Mouse (Mus musculus) embryonic facial prominence, embryonic 10.5 days (tissue): ENCODE data around the gene 4922502D21Rik. TPM values are rescaled to one million over a fixed set of nuclear protein-coding genes. Genes with fewer than 3 reads are reported as not detected.
"Not testable (repeated sequence)": the region's sequence is repeated elsewhere in the genome, so short reads cannot be mapped to it uniquely, and the experiment has no call there.

Experiments
- DNase-seq: peaks from one replicate; pipeline ENCODE4 v3.0.0-alpha.2; 2017; ENCODE audit warnings: low spot score
- H3K27ac ChIP-seq: fragments of 300-500 bp; sonication (generic); replicated peaks from 2 replicates; pipeline ENCODE4 v1.5.1; 2016; ENCODE audit warnings: mild to moderate bottlenecking
- H3K27me3 ChIP-seq: fragments of 300-500 bp; sonication (generic); replicated peaks from 2 replicates; pipeline ENCODE4 v1.6.1; 2016; ENCODE audit warnings: low read depth, mild to moderate bottlenecking; ENCODE audit not compliant: poor library complexity, severe bottlenecking
- H3K36me3 ChIP-seq: fragments of 300-500 bp; sonication (generic); replicated peaks from 2 replicates; pipeline ENCODE4 v1.6.1; 2016; ENCODE audit warnings: mild to moderate bottlenecking, moderate library complexity
- H3K4me1 ChIP-seq: fragments of 300-500 bp; sonication (generic); 2 replicates; pipeline ENCODE4 v1.6.1; 2016
- H3K4me3 ChIP-seq: fragments of 300-500 bp; sonication (generic); 2 replicates; pipeline ENCODE4 v1.5.1; 2016; ENCODE audit warnings: mild to moderate bottlenecking, moderate library complexity
- H3K9me3 ChIP-seq: fragments of 300-500 bp; sonication (generic); 2 replicates; pipeline ENCODE4 v1.6.1; 2016; ENCODE audit warnings: mild to moderate bottlenecking
- WGBS: fragments of 180-500 bp; shearing (Covaris S2); methylation state at CpG from one replicate; pipeline ENCODE4 v1.1.7; 2016; 5-methylcytosine and 5-hydroxymethylcytosine counted together
- polyA plus RNA-seq: library from polyadenylated mRNA; unstranded; fragments of >200 nt; fragmentation: Nextera tagmentation; extraction: Ambion mirVana; gene quantifications from 2 replicates; pipeline ENCODE4 v1.2.1, GENCODE M21; 2016

4922502D21Rik gene
- polyA plus RNA-seq, 1 experiment from 2014 or later, result not detected

DNA sequence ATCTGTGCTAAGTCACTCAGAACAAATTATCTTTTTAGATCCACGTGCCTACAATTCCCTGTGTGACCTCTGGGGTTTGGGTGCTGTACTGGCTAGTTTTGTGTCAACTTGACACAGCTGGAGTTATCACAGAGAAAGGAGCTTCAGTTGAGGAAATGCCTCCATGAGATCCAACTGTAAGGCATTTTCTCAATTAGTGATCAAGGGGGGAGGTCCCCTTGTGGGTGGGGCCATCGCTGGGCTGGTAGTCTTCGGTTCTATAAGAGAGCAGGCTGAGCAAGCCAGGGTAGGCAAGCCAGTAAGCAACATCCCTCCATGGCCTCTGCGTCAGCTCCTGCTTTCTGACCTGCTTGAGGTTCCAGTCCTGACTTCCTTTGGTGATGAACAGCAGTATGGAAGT, 10.8 kb upstream of the 4922502D21Rik start, which contains the start of gene Clec12a:
Gene Clec12a, plus strand, starts transcription at position 301 of the 400 bp plus-strand sequence.
- H3K36me3 ChIP-seq, H3K4me1 ChIP-seq, H3K27me3 ChIP-seq, H3K4me3 ChIP-seq, H3K9me3 ChIP-seq, DNase-seq, H3K27ac ChIP-seq: not testable (repeated sequence)
- WGBS, result 81% methylated on average over 4 of the region's 4 CpGs

DNA sequence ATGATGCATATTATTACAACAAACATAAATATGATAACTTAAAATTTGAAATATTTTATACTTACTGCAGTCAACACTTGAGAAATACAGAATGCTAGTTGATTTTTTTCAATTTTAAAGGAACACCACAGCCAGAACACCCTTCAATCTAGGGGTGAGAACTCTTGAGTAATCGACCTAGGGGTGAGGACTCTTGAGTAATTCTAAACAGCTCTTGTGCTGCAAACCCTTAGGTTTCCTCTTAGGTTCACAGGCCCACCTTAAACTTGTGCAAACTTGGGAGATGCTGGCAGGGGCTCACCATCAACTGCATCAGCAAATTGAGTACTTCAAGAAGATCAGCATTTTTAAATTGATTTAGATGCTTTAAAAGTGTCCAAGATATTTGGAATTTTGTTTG, 6.2 kb upstream of the 4922502D21Rik start:
- H3K27me3 ChIP-seq, result no peaks in the 10 kb centered on the region
- no peaks in the 10 kb centered on the region for H3K9me3 ChIP-seq
- no peak overlapping the region for H3K27ac ChIP-seq
- no peak overlapping the region for H3K4me3 ChIP-seq
- no peak for DNase-seq
- H3K36me3 ChIP-seq, result no peaks in the 10 kb centered on the region
- WGBS, result 78% methylated on average over 1 of the region's 1 CpGs
- no peaks in the 10 kb centered on the region for H3K4me1 ChIP-seq

DNA sequence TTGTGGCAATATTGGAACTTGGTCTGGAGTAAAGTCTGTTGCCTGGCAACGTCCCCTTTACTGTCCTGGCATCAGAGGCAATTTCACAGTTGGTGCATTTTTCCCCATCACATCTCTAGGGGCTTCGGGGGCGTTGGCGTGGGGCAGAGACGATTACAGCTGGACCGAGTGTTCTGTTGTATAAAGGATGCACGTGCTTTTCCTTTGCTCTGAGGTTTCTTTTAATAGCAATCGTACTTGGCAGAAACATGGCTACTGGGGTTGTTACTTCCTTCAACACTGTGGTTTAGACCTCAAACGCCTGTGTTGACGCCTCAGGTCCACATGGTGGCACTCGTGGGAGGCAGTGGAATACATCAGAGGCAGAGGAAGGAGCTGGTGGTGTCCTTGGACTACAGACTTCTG, 2.1 kb upstream of the 4922502D21Rik start:
- Histone ChIP-seq H3K27ac (no peak overlapping the region), H3K27me3 (no peaks in the 10 kb centered on the region), H3K9me3 (no peaks in the 10 kb centered on the region), H3K4me1 (no peaks in the 10 kb centered on the region), H3K4me3 (no peak overlapping the region), H3K36me3 (no peaks in the 10 kb centered on the region)
- WGBS, result 42% methylated on average over 11 of the region's 11 CpGs
- peak; percentile 47 for DNase-seq

DNA sequence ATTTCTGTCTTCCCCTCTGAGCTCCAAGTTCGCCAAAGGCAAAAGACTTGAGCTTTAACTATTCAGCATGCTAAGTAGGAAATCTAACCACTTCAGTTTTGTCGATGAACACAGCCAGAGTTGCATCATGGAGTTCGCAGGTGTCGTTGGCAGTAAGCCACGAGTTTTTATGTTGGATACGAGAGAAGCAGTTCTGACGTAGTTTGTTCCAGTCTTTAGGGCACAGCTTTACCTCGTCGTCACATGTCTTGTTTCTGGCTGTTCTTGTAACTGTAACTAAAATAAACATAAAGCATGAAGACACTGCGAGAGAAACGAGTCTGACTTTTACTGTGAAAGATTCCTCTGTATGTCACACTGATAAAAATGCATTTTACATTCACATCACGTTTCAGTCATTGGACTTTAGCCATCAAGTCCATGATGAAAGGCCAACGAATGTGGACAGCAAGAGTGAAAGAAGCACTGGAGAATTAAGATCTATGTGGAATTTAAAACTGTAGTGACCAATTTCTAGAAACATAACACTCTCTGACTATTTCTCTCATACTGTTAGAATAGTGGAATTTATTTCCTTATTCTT, 4.9 kb downstream of the 4922502D21Rik start:
- H3K4me1 ChIP-seq, result no peaks in the 10 kb centered on the region
- DNase-seq, result no peak
- no peaks in the 10 kb centered on the region for H3K36me3 ChIP-seq
- 84% methylated on average over 13 of the region's 13 CpGs for WGBS
- no peaks in the 10 kb centered on the region for H3K9me3 ChIP-seq
- no peak overlapping the region for H3K4me3 ChIP-seq
- no peaks in the 10 kb centered on the region for H3K27me3 ChIP-seq
- H3K27ac ChIP-seq, result no peak overlapping the region

DNA sequence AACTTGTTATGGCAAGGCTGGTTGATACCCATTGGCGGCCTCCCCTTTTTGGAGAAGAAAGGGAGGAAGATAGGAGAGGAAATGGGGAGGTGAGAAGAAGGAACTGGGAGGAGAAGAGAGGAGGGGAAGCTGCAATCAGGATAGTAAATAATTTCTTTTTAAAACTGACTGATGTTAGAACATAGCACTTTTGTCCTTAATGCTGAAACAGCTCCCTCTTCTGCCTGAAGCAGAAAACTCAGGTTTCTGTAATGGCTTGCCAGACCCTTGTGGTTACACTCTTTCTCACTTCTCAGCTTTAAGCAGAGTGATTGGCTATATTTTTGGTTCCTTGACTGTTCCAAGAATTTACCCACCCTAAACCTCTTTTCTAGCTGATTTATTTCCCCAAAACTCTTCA, 5.6 kb downstream of the 4922502D21Rik start:
- no peaks in the 10 kb centered on the region for H3K27me3 ChIP-seq
- DNase-seq, result no peak
- WGBS, result 85% methylated on average over 1 of the region's 1 CpGs
- H3K9me3 ChIP-seq, result no peaks in the 10 kb centered on the region
- no peak overlapping the region for H3K4me3 ChIP-seq
- no peaks in the 10 kb centered on the region for H3K36me3 ChIP-seq
- H3K4me1 ChIP-seq, result no peaks in the 10 kb centered on the region
- no peak overlapping the region for H3K27ac ChIP-seq

DNA sequence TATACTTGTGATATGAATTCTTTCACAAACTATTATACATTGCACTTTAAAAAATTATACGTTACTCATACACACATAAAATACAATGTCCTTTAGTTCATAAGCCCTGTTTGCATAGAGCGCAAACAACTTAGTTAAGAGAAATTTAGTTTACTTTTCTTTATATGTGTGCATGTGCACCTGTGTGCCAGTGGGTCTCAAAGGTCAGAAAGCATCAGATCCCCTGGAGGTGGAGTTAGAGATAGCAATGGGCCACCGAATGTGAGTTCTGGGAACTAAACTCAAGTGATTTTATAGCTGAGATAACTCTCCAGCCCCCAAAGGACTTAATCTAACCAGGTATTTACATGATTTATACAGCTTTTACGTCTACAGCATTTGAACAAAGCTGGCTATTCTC, 12.3 kb downstream of the 4922502D21Rik start:
- Histone ChIP-seq H3K27ac (no peak overlapping the region), H3K9me3 (no peaks in the 10 kb centered on the region), H3K27me3 (no peaks in the 10 kb centered on the region), H3K4me1 (no peaks in the 10 kb centered on the region), H3K4me3 (no peak overlapping the region), H3K36me3 (no peaks in the 10 kb centered on the region)
- no peak for DNase-seq
- 81% methylated on average over 4 of the region's 4 CpGs for WGBS

DNA sequence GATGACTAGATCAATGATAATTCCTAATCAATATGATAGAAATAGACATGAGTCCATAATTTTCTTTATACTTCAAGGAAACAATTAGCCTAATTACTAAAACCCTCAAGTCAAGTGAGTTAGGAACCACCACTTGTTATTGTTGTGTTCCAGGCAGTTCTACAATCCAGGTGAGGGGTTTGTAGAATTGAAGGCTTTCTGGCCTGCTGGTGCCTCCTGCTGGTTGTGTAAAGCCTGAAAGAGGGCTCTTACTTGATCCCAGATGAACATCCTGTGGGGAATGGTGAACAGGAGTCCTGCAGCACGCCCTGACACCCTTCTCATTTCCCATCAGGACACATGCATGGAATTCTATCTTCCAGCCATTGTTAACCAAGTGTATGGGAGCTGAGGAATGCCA, 13.2 kb downstream of the 4922502D21Rik start:
- no peaks in the 10 kb centered on the region for H3K36me3 ChIP-seq
- H3K9me3 ChIP-seq, result no peaks in the 10 kb centered on the region
- WGBS, result 62% methylated on average over 1 of the region's 1 CpGs
- H3K27ac ChIP-seq, result no peak overlapping the region
- no peak overlapping the region for H3K4me3 ChIP-seq
- H3K27me3 ChIP-seq, result no peaks in the 10 kb centered on the region
- H3K4me1 ChIP-seq, result no peaks in the 10 kb centered on the region
- DNase-seq, result no peak

DNA sequence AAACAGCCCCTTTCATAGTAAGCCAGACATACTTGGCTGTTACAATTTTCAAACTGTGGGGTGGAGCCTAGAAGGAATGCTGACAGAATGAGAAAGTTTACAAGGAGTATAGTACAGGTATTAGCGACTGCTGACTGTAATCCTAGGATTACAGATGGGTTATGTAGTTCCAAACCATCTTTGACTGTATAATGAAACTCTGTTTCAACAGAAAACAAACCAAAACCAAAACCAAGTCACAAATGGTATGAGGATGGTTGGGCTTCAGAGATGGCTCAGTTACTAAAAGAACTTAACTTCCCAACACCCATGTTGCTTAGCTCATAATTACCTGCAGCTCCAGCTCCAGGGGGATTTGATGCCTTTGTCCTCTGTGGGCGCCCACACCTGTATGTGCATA, 15.1 kb downstream of the 4922502D21Rik start:
- H3K36me3 ChIP-seq, result no peaks in the 10 kb centered on the region
- 75% methylated on average over 2 of the region's 2 CpGs for WGBS
- H3K27ac ChIP-seq, result no peak overlapping the region
- no peak for DNase-seq
- H3K4me1 ChIP-seq, result no peaks in the 10 kb centered on the region
- no peak overlapping the region for H3K4me3 ChIP-seq
- no peaks in the 10 kb centered on the region for H3K9me3 ChIP-seq
- no peaks in the 10 kb centered on the region for H3K27me3 ChIP-seq

DNA sequence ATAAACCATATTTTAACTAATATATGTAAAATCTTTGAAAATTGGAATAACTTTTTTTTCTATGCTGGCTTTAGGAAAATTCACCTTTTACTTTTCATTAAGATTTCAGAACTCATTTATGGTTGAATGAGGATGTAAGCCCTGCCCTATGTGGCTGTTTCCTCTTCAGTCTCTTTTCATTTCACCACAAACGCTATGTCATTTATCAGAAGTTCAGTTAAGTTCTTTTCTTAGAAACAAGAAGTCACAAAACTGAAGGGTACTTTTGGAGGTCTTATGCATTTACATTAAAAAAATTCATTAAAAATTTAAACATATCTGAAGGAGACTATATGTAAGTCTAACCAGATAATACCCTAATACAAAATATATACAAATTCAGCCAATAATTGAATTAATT, 15.9 kb downstream of the 4922502D21Rik start:
- Histone ChIP-seq H3K4me3 (no peak overlapping the region), H3K9me3 (no peaks in the 10 kb centered on the region), H3K4me1 (no peaks in the 10 kb centered on the region), H3K27me3 (no peaks in the 10 kb centered on the region), H3K27ac (no peak overlapping the region), H3K36me3 (no peaks in the 10 kb centered on the region)
- DNase-seq, result no peak
- 91% methylated on average over 1 of the region's 1 CpGs for WGBS

DNA sequence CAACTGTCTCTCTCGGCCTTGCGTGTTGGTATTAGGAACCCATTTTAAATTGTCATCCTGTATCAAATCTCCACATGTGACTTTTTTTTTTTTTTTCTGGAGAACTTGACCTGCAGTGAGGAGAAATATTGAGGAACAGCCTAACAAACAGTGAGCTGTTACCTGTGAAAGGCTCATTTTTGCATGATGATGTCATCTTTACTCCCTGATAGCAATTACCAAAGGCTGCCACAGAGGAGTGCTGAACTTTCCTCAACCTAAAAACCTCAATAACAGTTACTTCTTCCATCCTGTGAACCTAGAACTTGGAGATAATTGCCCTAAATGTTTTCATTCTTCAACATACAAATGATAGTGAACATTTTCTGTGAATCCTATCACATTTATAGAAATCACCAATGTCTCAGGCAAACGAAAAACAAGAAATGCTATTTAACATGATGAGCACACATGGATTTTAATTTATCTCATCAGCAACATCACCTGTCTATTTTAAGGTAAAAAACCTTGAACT, 16.9 kb downstream of the 4922502D21Rik start:
- Histone ChIP-seq H3K27me3 (no peaks in the 10 kb centered on the region), H3K27ac (no peak overlapping the region), H3K4me3 (no peak overlapping the region), H3K36me3 (no peaks in the 10 kb centered on the region), H3K4me1 (no peaks in the 10 kb centered on the region), H3K9me3 (no peaks in the 10 kb centered on the region)
- no peak for DNase-seq
- WGBS, result 93% methylated on average over 3 of the region's 3 CpGs

DNA sequence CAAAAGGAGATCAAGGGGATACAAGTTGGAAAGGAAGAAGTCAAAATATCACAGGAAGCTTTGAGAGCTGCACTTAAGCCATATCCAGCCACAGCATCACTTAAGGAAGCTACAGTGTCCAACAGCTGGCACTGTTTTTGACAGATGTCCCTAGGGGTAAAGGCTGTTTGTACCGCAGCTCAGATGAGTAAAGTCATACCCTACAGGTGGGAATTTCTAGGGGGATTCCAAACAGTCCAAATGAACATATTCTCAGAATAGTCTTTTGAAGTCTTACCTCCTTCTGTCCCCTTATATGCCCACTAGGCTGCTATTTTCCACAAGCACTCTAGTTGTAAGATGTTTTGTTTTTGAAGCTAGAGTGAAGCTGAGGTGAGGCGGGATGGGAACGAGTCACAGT, 19.1 kb downstream of the 4922502D21Rik start:
- DNase-seq, result no peak

DNA sequence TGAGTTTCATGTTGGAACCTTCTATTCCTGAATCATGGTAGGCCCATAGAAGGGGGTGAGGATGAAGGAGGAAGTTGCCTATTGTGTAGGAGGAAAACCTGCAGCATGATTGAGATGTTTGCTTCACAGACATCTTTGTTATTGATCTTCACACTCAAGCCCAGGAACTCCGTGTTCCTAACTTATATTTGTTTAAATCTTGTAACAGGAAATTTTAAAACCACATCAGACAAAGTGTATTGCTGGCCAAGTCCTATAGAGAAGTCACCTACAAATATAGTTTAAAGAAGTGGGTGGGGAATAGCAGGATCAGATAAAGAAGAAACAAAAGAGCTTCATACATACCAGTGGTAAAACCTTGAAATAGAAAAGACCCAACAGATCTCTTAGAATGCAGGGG, 27.4 kb downstream of the 4922502D21Rik start:
- no peaks in the 10 kb centered on the region for H3K36me3 ChIP-seq
- no peaks in the 10 kb centered on the region for H3K27me3 ChIP-seq
- no peak overlapping the region for H3K4me3 ChIP-seq
- H3K4me1 ChIP-seq, result no peaks in the 10 kb centered on the region
- H3K9me3 ChIP-seq, result no peaks in the 10 kb centered on the region
- H3K27ac ChIP-seq, result no peak overlapping the region
- DNase-seq, result no peak
- WGBS, result 77% methylated on average over 1 of the region's 1 CpGs

More for the DNA sequence above, 19.1 kb downstream of the 4922502D21Rik start:
- H3K27me3 ChIP-seq, result no peaks in the 10 kb centered on the region
- H3K4me1 ChIP-seq, result no peaks in the 10 kb centered on the region
- no peaks in the 10 kb centered on the region for H3K36me3 ChIP-seq
- H3K4me3 ChIP-seq, result no peak overlapping the region
- no peaks in the 10 kb centered on the region for H3K9me3 ChIP-seq
- 83% methylated on average over 3 of the region's 3 CpGs for WGBS
- H3K27ac ChIP-seq, result no peak overlapping the region

DNA sequence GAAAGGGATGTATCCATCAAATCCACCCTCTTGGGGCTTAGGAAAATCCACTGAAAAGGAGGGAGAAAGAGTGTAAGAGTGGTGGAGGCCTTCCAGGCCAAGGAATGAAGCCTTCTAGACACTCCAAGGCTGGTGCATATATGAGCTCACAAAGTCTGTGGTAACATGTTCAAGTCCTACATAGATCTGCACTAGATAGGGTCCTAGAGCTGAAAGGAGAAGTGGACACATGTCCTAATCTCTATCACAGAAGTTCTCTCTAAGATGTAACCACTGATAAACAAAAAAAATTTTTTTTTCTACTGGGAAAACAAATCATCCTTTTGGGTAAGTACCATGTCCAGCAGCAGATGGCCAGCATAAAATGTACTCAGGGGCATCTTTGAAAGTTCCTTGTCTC, 42.9 kb downstream of the 4922502D21Rik start:
- no peaks in the 10 kb centered on the region for H3K4me1 ChIP-seq
- no peak overlapping the region for H3K4me3 ChIP-seq
- no peak overlapping the region for H3K27ac ChIP-seq
- no peaks in the 10 kb centered on the region for H3K27me3 ChIP-seq
- H3K9me3 ChIP-seq, result no peaks in the 10 kb centered on the region
- no peaks in the 10 kb centered on the region for H3K36me3 ChIP-seq
- no peak for DNase-seq
